Mouse (Mus musculus) small intestine, adult 2 months (tissue): ENCODE measurements around the gene Nop9. TPM values are rescaled to one million over a fixed set of nuclear protein-coding genes. Genes with fewer than 3 reads are reported as not detected.

Source experiments
- H3K27ac ChIP-seq: fragments of 200-500 bp; 2 replicates; pipeline ENCODE4 v1.5.1; 2012; ENCODE audit warnings: low read depth, low read length, control low read depth, inconsistent platforms; ENCODE audit not compliant: insufficient read depth
- H3K27me3 ChIP-seq: fragments of 200-500 bp; 2 replicates; pipeline ENCODE4 v1.6.1; 2012; ENCODE audit warnings: mild to moderate bottlenecking, moderate library complexity, low read length, inconsistent platforms; ENCODE audit not compliant: control insufficient read depth, insufficient read depth
- H3K36me3 ChIP-seq: fragments of 200-500 bp; 2 replicates; pipeline ENCODE4 v1.6.1; 2012; ENCODE audit warnings: mild to moderate bottlenecking, low read length, control low read depth, inconsistent platforms; ENCODE audit not compliant: control insufficient read depth, insufficient read depth
- H3K4me1 ChIP-seq: fragments of 200-500 bp; 2 replicates; pipeline ENCODE4 v1.6.1; 2012; ENCODE audit warnings: low read length, inconsistent platforms, mixed read lengths; ENCODE audit not compliant: control insufficient read depth, insufficient read depth, insufficient read length
- H3K4me3 ChIP-seq: fragments of 200-500 bp; 2 replicates; pipeline ENCODE4 v1.5.1; 2012; ENCODE audit warnings: low read depth, mild to moderate bottlenecking, control low read depth, inconsistent platforms, low read length, moderate library complexity
- CTCF ChIP-seq: fragments of 200-500 bp; IDR thresholded peaks from 2 replicates; pipeline ENCODE4 v1.5.1; 2012; ENCODE audit warnings: low read depth, mild to moderate bottlenecking, control low read depth, inconsistent platforms, low read length, moderate library complexity, mixed read lengths; ENCODE audit not compliant: insufficient replicate concordance, insufficient read length; ENCODE audit errors: extremely low read depth
- POLR2A ChIP-seq: fragments of 200-500 bp; IDR thresholded peaks from 2 replicates; pipeline ENCODE4 v1.6.1; 2012; ENCODE audit warnings: low read depth, mild to moderate bottlenecking, control low read depth, inconsistent platforms, low read length, moderate library complexity
- WGBS: fragments of 180-500 bp; shearing (Covaris S2); methylation state at CpG from one replicate; pipeline ENCODE4 v1.1.7; 2018; 5-methylcytosine and 5-hydroxymethylcytosine counted together
- polyA plus RNA-seq: library from polyadenylated mRNA; depleted of rRNA; stranded (reverse); fragments of >200 nt; gene quantifications from 2 replicates; pipeline ENCODE4 v1.2.3, GENCODE M21; 2012; rRNA removed

Nop9 gene
- polyA plus RNA-seq, 1 experiment: 8.0 TPM

DNA sequence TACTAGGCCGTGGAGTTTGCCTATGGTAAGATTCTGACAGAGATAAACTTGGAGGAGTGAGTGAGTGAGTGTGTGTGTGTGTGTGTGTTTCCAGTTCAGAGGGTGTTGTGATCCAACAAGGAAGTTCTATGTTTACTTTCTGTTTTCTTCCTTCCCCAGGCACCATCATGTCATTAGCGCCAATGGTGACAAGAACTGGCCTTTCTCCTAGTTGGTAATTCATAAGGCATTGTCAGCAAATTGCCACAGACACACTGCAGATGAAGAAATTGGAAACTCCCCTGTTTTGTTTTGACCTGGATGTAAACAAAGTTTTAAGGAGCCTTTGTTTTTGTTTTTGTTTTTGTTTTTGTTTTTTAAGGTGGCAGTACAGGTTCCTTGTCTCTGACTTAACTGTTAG is 48.0 kb downstream of the Nop9 start:
- TF ChIP-seq CTCF (no peak), POLR2A (no peak)
- Histone ChIP-seq H3K27me3 (no peaks in the 10 kb centered on the region), H3K36me3 (no peaks in the 10 kb centered on the region), H3K27ac (0 out of 2 replicates have a peak overlapping the region, but pooled peaks have one; percentile 23), H3K4me1 (peaks cover 8% of the 10 kb centered on the region; the same call in 1 of the 2 replicates), H3K4me3 (no peak overlapping the region)
- WGBS: 23% methylated on average over 2 of the region's 2 CpGs

DNA sequence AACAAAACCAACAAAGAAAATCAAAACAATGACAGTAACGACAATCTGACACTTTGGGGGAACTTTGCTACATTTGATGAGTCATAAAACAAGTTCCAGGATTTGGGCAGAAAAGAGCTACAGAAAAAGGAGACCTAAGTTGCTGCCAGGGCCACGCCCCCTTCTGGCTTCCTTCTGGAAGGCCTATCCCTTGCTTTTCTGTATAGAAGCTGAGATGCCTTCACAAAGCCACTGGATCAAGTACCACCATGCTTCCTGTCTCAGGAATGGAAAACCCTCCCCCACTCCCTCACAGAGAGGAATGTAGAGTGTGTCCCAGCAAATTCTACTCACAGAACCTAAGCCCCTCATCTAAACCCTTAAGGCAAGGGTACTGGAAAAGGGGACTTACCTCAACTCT is 48.5 kb downstream of the Nop9 start:
- WGBS: 72% methylated on average over 2 of the region's 2 CpGs
- no peak for TF ChIP-seq POLR2A
- no peak for TF ChIP-seq CTCF
- Histone ChIP-seq H3K4me1 (peaks cover 8% of the 10 kb centered on the region; the same call in 1 of the 2 replicates), H3K36me3 (no peaks in the 10 kb centered on the region), H3K27ac (no peak overlapping the region), H3K4me3 (no peak overlapping the region), H3K27me3 (no peaks in the 10 kb centered on the region)

DNA sequence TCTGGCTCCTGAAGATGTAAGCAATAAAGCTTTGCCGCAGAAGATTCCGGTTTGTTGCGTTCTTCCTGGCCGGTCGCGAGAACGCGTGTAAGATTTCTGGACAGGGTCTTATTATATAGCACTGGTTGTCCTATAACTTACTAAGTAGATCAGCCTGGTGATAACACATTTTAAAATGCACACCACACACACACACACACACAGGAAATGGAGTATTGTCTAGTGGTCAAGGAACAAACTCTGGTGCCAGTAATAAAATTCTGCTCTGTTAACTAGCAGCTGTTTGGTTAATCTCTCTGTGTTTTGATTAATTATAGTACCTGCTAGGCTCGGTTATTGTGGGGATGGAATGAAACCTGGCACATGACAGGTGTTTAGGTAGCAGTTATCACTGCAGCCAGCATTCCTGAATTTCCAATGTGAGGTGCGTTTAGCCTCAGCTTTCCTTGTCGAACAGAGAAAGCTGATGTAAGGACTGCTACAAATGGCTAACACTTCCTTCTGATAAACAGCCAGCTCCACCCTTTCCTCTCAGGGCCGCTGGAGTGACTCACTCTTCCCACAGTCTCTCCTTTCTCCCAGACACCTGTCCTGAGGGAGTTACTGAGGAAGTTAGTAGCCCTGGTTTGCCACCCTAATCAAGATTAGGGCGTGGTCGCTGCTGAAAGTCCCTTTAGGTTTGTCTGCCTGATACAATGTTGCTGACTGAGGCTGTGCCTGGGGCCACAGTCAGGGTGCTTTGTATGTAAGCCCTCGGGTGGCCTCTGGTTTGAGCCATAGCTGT is 50.1 kb downstream of the Nop9 start:
- Histone ChIP-seq H3K4me1 (peaks cover 8% of the 10 kb centered on the region; the same call in 1 of the 2 replicates), H3K27me3 (no peaks in the 10 kb centered on the region), H3K4me3 (no peak overlapping the region), H3K27ac (peak overlapping the region; percentile 88), H3K36me3 (no peaks in the 10 kb centered on the region)
- TF ChIP-seq POLR2A: peak; percentile 32; the same call in 1 of the 2 replicates
- no peak for TF ChIP-seq CTCF
- 25% methylated on average over 15 of the region's 15 CpGs for WGBS

Other genes with a start within 250 kb of the Nop9 start
- gene Cpne6, start 235.2 kb upstream of the Nop9 start, polyA plus RNA-seq: not detected in 2 replicates
- gene Nrl, start 220.7 kb upstream of the Nop9 start, polyA plus RNA-seq: not detected in 2 replicates
- gene Pck2, start 205.4 kb upstream of the Nop9 start, polyA plus RNA-seq: 19.3 and 21.0 TPM in 2 replicates
- 70.2 and 143 TPM in 2 replicates for gene Dcaf11, start 185.7 kb upstream of the Nop9 start, polyA plus RNA-seq
- gene A730061H03Rik, start 185.3 kb upstream of the Nop9 start, polyA plus RNA-seq: 0.32 TPM in 1 of 2 replicates, not detected in the other
- gene Fitm1, start 170.1 kb upstream of the Nop9 start, polyA plus RNA-seq: 0.46 TPM in 1 of 2 replicates, not detected in the other
- gene Psme1, start 167.6 kb upstream of the Nop9 start, polyA plus RNA-seq: 71.4 and 167 TPM in 2 replicates
- gene Emc9, start 160.4 kb upstream of the Nop9 start, polyA plus RNA-seq: 12.2 and 23.0 TPM in 2 replicates
- 85.3 and 142 TPM in 2 replicates for gene Psme2, start 154.6 kb upstream of the Nop9 start, polyA plus RNA-seq
- gene Rnf31, start 154.0 kb upstream of the Nop9 start, polyA plus RNA-seq: 28.8 and 65.8 TPM in 2 replicates
- gene Irf9, start 142.1 kb upstream of the Nop9 start, polyA plus RNA-seq: 29.3 and 77.6 TPM in 2 replicates
- gene Rec8, start 127.7 kb upstream of the Nop9 start, polyA plus RNA-seq: 8.7 and 19.2 TPM in 2 replicates
- gene Ipo4, start 109.7 kb upstream of the Nop9 start, polyA plus RNA-seq: 35.4 and 37.2 TPM in 2 replicates
- 8.6 and 9.3 TPM in 2 replicates for gene Gm49378, start 107.8 kb upstream of the Nop9 start, polyA plus RNA-seq
- 58.8 and 104 TPM in 2 replicates for gene Tm9sf1, start 101.9 kb upstream of the Nop9 start, polyA plus RNA-seq
- gene Tssk4, start 95.5 kb upstream of the Nop9 start, polyA plus RNA-seq: 0.56 and 1.1 TPM in 2 replicates
- gene Mdp1, start 85.2 kb upstream of the Nop9 start, polyA plus RNA-seq: 17.2 and 23.9 TPM in 2 replicates
- gene Gmpr2, start 73.8 kb upstream of the Nop9 start, polyA plus RNA-seq: 5.2 and 9.6 TPM in 2 replicates
- 135 and 228 TPM in 2 replicates for gene Nedd8, start 73.6 kb upstream of the Nop9 start, polyA plus RNA-seq
- 8.1 and 11.1 TPM in 2 replicates for gene Tinf2, start 63.9 kb upstream of the Nop9 start, polyA plus RNA-seq
- 0.62 and 0.89 TPM in 2 replicates for gene Tgm1, start 31.8 kb upstream of the Nop9 start, polyA plus RNA-seq
- 28.1 and 43.5 TPM in 2 replicates for gene Rabggta, start 23.4 kb upstream of the Nop9 start, polyA plus RNA-seq
- 217 and 223 TPM in 2 replicates for gene Dhrs1, start within 50 bp of the Nop9 start, polyA plus RNA-seq
- 309 and 797 TPM in 2 replicates for gene Cideb, start 12.8 kb downstream of the Nop9 start, polyA plus RNA-seq
- gene Ltb4r2, start 15.7 kb downstream of the Nop9 start, polyA plus RNA-seq: 65.3 and 90.6 TPM in 2 replicates
- 25.3 and 26.4 TPM in 2 replicates for gene Ltb4r1, start 20.3 kb downstream of the Nop9 start, polyA plus RNA-seq
- 3.3 and 6.1 TPM in 2 replicates for gene Adcy4, start 38.4 kb downstream of the Nop9 start, polyA plus RNA-seq
- 24.7 and 42.1 TPM in 2 replicates for gene Ripk3, start 43.2 kb downstream of the Nop9 start, polyA plus RNA-seq
- gene Nfatc4, start 77.5 kb downstream of the Nop9 start, polyA plus RNA-seq: 5.8 and 7.6 TPM in 2 replicates
- gene Nynrin, start 108.3 kb downstream of the Nop9 start, polyA plus RNA-seq: 1.4 and 1.8 TPM in 2 replicates
- gene Cbln3, start 138.7 kb downstream of the Nop9 start, polyA plus RNA-seq: 0.56 and 0.61 TPM in 2 replicates
- 12.6 and 32.7 TPM in 2 replicates for gene Khnyn, start 139.3 kb downstream of the Nop9 start, polyA plus RNA-seq
- gene Sdr39u1, start 154.6 kb downstream of the Nop9 start, polyA plus RNA-seq: 17.8 and 34.0 TPM in 2 replicates
- 0.60 TPM in 1 of 2 replicates, not detected in the other for gene Cma1, start 199.0 kb downstream of the Nop9 start, polyA plus RNA-seq
- 0.86 TPM in 1 of 2 replicates, not detected in the other for gene Cma2, start 205.3 kb downstream of the Nop9 start, polyA plus RNA-seq